Mouse (Mus musculus): ENCODE results near the gene Gabrr2. TPM values are rescaled to one million over a fixed set of nuclear protein-coding genes. Genes with fewer than 3 reads are reported as not detected.

Gabrr2 gene
- 0.37 and 5.0 TPM in 2 replicates for total RNA-seq (2014; rRNA removed)
- 0.18 and 0.25 TPM in 2 replicates for polyA plus RNA-seq (2015; fragmentation: Nextera tagmentation; extraction: Ambion mirVana)

- Histone ChIP-seq H3K36me3 (ENCODE audit: insufficient read depth, low read length) (no peaks in the 10 kb centered on the region), H3K4me3 (ENCODE audit: low read length) (no peak within 1 kb of the TSS), H3K4me2 (ENCODE audit: low read depth, low read length) (no peak within 1 kb of the TSS), H3K27ac (no peak within 1 kb of the TSS), H3K27me3 (ENCODE audit: insufficient read depth, low read length) (no peaks in the 10 kb centered on the region), H3K4me1 (ENCODE audit: insufficient read depth, low read length) (no peaks in the 10 kb centered on the region), H3K9ac (replicated peaks; ENCODE audit: low read length) (no peak within 1 kb of the TSS), H3K9me3 (ENCODE audit: low read length) (no peaks in the 10 kb centered on the region)
- no peak for ATAC-seq
- TF ChIP-seq CTCF (IDR thresholded peaks at IDR 0.05; ENCODE audit: low read depth) = no peak
- WGBS = 80% methylated on average over 4 of the region's 4 CpGs
- DNase-seq (ENCODE audit: low spot score) = no peak
Observed at GRCm38 (mm10) chr4:33062981-33063380, at the start of gene Gabrr2. TSS of gene Gabrr2 (plus strand) at chr4:33062999.

GRCm38 (mm10) chr4:33018361-33018999 lies 44.3 kb upstream of the Gabrr2 start:
- DNase-seq (ENCODE audit: low spot score) (peak; percentile 92), ATAC-seq (peak; percentile 85)
- Histone ChIP-seq H3K27ac (no peak overlapping the region), H3K9ac (replicated peaks; ENCODE audit: low read length) (no peak overlapping the region), H3K9me3 (ENCODE audit: low read length) (no peaks in the 10 kb centered on the region), H3K27me3 (ENCODE audit: insufficient read depth, low read length) (no peaks in the 10 kb centered on the region), H3K36me3 (ENCODE audit: insufficient read depth, low read length) (peaks cover 12% of the 10 kb centered on the region; the same call in 1 of the 2 replicates), H3K4me2 (ENCODE audit: low read depth, low read length) (no peak overlapping the region), H3K4me1 (ENCODE audit: insufficient read depth, low read length) (no peaks in the 10 kb centered on the region), H3K4me3 (ENCODE audit: low read length) (no peak overlapping the region)
- peak; percentile 97 for TF ChIP-seq CTCF (IDR thresholded peaks at IDR 0.05; ENCODE audit: low read depth)
- 45% methylated on average over 9 of the region's 9 CpGs for WGBS

- no peak for TF ChIP-seq CTCF (IDR thresholded peaks at IDR 0.05; ENCODE audit: low read depth)
Observed at GRCm38 (mm10) chr4:33024420-33024819, 38.4 kb upstream of the Gabrr2 start.

GRCm38 (mm10) chr4:33029104-33029503 lies 33.7 kb upstream of the Gabrr2 start:
- ATAC-seq = no peak
- no peak overlapping the region for H3K9ac ChIP-seq (replicated peaks; ENCODE audit: low read length)
- 90% methylated on average over 7 of the region's 7 CpGs for WGBS

More at GRCm38 (mm10) chr4:33024420-33024819, 38.4 kb upstream of the Gabrr2 start:
- H3K36me3 ChIP-seq (ENCODE audit: insufficient read depth, low read length) = peaks cover 12% of the 10 kb centered on the region; the same call in 1 of the 2 replicates
- ATAC-seq = no peak
- no peak for DNase-seq (ENCODE audit: low spot score)
- H3K4me1 ChIP-seq (ENCODE audit: insufficient read depth, low read length) = no peaks in the 10 kb centered on the region
- no peak overlapping the region for H3K27ac ChIP-seq
- WGBS = 82% methylated on average over 8 of the region's 8 CpGs
- no peaks in the 10 kb centered on the region for H3K27me3 ChIP-seq (ENCODE audit: insufficient read depth, low read length)
- no peaks in the 10 kb centered on the region for H3K9me3 ChIP-seq (ENCODE audit: low read length)
- no peak overlapping the region for H3K9ac ChIP-seq (replicated peaks; ENCODE audit: low read length)
- H3K4me2 ChIP-seq (ENCODE audit: low read depth, low read length) = no peak overlapping the region
- no peak overlapping the region for H3K4me3 ChIP-seq (ENCODE audit: low read length)

GRCm38 (mm10) chr4:33030264-33031194 lies 32.3 kb upstream of the Gabrr2 start:
- TF ChIP-seq CTCF (IDR thresholded peaks at IDR 0.05; ENCODE audit: low read depth) = no peak; the same call in 1 of the 2 replicates
- peak; percentile 39 for DNase-seq (ENCODE audit: low spot score)
- Histone ChIP-seq H3K27ac (peak overlapping the region; percentile 98), H3K9ac (replicated peaks; ENCODE audit: low read length) (peak overlapping the region; percentile 89), H3K4me2 (ENCODE audit: low read depth, low read length) (peak overlapping the region; percentile 55), H3K36me3 (ENCODE audit: insufficient read depth, low read length) (no peaks in the 10 kb centered on the region; the same call in 1 of the 2 replicates), H3K4me3 (ENCODE audit: low read length) (peak overlapping the region; percentile 74), H3K4me1 (ENCODE audit: insufficient read depth, low read length) (peaks cover 8% of the 10 kb centered on the region), H3K27me3 (ENCODE audit: insufficient read depth, low read length) (no peaks in the 10 kb centered on the region), H3K9me3 (ENCODE audit: low read length) (no peaks in the 10 kb centered on the region)
- ATAC-seq = peak; percentile 82
- 1% methylated on average over 51 of the region's 55 CpGs for WGBS

More at GRCm38 (mm10) chr4:33029104-33029503, 33.7 kb upstream of the Gabrr2 start:
- H3K27me3 ChIP-seq (ENCODE audit: insufficient read depth, low read length) = no peaks in the 10 kb centered on the region
- H3K9me3 ChIP-seq (ENCODE audit: low read length) = no peaks in the 10 kb centered on the region
- no peak overlapping the region for H3K27ac ChIP-seq
- TF ChIP-seq CTCF (IDR thresholded peaks at IDR 0.05; ENCODE audit: low read depth) = no peak
- H3K36me3 ChIP-seq (ENCODE audit: insufficient read depth, low read length) = no peaks in the 10 kb centered on the region; the same call in 1 of the 2 replicates
- H3K4me1 ChIP-seq (ENCODE audit: insufficient read depth, low read length) = peaks cover 8% of the 10 kb centered on the region
- H3K4me3 ChIP-seq (ENCODE audit: low read length) = no peak overlapping the region
- DNase-seq (ENCODE audit: low spot score) = no peak
- H3K4me2 ChIP-seq (ENCODE audit: low read depth, low read length) = no peak overlapping the region

GRCm38 (mm10) chr4:33031195-33031960 lies 31.4 kb upstream of the Gabrr2 start, which contains the start of gene Ube2j1:
TSS of gene Ube2j1 (plus strand) at chr4:33031416.
- peak; percentile 96 for ATAC-seq
- H3K4me2 ChIP-seq (ENCODE audit: low read depth, low read length) = peak within 1 kb of the TSS; percentile 55
- peaks cover 8% of the 10 kb centered on the region for H3K4me1 ChIP-seq (ENCODE audit: insufficient read depth, low read length)
- no peaks in the 10 kb centered on the region; the same call in 1 of the 2 replicates for H3K36me3 ChIP-seq (ENCODE audit: insufficient read depth, low read length)
- no peak for TF ChIP-seq CTCF (IDR thresholded peaks at IDR 0.05; ENCODE audit: low read depth)
- H3K4me3 ChIP-seq (ENCODE audit: low read length) = peak within 1 kb of the TSS; percentile 74
- no peaks in the 10 kb centered on the region for H3K27me3 ChIP-seq (ENCODE audit: insufficient read depth, low read length)
- H3K27ac ChIP-seq = peak within 1 kb of the TSS; percentile 98
- H3K9me3 ChIP-seq (ENCODE audit: low read length) = no peaks in the 10 kb centered on the region
- peak within 1 kb of the TSS; percentile 89 for H3K9ac ChIP-seq (replicated peaks; ENCODE audit: low read length)
- under 1% methylated on average over 83 of the region's 123 CpGs for WGBS
- peak; percentile 96 for DNase-seq (ENCODE audit: low spot score)

All from hindbrain, postnatal 0 days (tissue).